Mouse (Mus musculus) E14TG2a.4 (cell line): ENCODE measurements around the gene Syt3.

Source experiments
- CTCF ChIP-seq: conservative IDR thresholded peaks from 2 replicates; pipeline ENCODE4 v1.5.1; 2014; ENCODE audit warnings: low read length
- NANOG ChIP-seq: IDR thresholded peaks from 2 replicates; pipeline ENCODE4 v1.6.1; 2014; ENCODE audit warnings: borderline replicate concordance, low read length, mixed read lengths
- POU5F1 ChIP-seq: IDR thresholded peaks from 2 replicates; pipeline ENCODE4 v1.6.1; 2014; ENCODE audit warnings: low read length, borderline replicate concordance

- no peak for TF ChIP-seq CTCF
- no peak for TF ChIP-seq NANOG
- TF ChIP-seq POU5F1 = no peak
These were observed 30.1 kb upstream of the Syt3 start for GRCm38 (mm10) chr7:44353601-44354340.
